Mouse (Mus musculus) testis, postnatal 14 days (tissue): ENCODE measurements around the gene Atf6b.

Source experiments
- DNase-seq: peaks from one replicate; pipeline ENCODE4 v3.0.0; 2021; ENCODE audit warnings: low spot score

Gene Atf6b

DNA sequence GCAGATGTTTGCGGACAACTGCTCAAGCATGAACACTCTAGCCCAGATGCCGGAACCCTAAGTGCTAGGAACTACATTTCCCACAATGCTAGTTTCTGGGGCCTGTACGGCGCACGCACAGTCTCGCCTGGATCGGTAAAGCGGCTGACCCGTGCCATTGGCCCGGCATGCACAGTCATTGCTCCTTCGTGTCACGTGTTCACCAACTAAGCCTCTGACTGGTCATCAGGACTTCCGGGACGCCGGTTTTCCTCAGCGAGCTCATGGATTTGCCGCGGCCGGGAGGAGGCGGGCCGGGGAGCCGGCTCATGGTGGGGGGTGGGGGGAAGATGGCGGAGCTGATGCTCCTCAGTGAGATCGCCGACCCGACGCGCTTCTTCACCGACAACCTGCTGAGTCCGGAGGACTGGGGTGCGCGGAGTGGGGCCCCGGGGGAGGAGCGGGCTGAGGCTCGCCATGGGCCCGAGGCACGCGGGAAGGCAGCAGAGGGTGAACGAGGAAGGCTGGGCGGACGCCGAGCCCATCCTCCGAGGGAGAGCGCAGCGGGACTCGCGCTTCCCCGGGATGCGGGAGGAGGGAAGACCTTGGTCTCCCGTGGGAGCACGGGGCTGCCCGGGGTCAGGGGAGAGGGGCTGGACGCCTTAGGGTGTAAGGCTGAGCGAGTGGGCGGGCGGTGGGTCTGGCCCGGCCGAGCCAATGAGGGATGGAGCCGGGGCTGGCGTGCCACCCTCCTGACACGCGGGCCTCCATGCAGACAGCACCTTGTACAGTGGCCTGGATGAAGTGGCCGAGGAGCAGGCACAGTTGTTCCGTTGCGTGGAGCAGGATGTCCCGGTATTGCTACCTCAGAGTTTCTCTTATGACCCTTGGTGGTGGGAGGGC lies at the start of gene Atf6b:
Gene Atf6b (plus strand): TSS at position 241 of the 882 bp plus-strand sequence.
- DNase-seq, result peak; percentile 98

DNA sequence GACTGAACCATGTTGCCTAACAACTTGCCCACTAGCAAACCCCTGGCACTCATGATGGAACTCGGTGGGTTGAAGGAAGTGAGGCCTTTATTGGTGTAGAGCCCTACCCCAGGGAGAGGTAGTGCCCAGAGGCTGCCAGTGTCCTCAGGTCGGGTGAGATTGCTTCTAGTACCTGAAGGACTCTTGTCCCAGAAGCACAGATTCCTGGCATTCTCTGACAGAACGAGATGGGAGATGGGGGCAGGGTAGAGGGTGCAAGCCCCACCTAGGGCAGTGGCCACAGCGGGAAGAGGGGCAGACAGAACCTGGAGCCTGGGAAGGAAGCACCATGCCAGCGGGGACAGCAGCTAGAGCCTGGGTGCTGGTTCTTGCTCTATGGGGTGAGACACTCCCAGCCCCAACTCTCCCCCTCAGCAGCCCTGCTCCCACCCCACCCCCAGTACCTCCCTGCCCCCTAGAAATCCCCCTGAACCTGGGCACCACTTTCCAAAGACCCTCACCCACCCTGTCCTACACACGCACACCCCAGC lies 49.3 kb upstream of the Atf6b start, which contains the start of gene Ager:
Gene Ager (plus strand): TSS at position 297 of the 530 bp plus-strand sequence.
- DNase-seq, result no peak

GRCm38 (mm10) chr17:34599891-34600290 lies 47.1 kb upstream of the Atf6b start:
- no peak for DNase-seq

GRCm38 (mm10) chr17:34601796-34602195 lies 45.1 kb upstream of the Atf6b start:
- DNase-seq, result no peak

DNA sequence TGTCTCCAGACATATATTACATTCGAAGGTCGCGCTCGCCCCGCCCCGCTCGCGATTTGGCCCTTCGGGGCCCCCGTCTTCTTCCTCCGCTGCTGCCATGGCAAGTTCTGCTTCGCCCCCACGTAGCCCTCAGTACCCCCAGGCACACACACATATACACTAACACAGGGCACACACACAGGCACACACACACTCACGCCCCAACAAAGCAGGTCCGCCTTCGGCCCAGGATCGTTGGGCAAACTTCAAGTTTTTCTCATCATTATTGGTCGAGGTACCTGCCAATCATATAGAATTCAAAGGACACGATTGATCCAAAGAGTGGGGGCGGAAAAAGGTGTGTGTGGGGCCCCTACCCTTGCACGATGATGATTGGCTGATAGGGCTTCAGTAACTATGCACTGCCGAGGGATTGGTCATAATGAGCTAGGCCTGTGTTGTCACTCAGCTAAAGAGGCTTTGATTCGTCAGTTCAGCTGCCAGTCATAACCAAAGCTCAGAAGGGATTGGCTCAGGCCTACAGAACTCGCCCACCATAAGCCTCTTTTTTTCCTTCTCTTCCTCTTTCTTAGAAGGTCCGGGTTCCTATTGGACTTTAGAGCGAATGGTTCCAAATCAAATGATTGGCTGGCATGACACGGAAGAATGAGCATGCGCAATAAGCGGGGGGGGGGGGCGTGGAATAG lies 43.4 kb upstream of the Atf6b start, which contains the start of gene Rnf5:
Gene Rnf5 (minus strand): TSS at position 316 of the 686 bp plus-strand sequence.
- DNase-seq, result peak; percentile 99

DNA sequence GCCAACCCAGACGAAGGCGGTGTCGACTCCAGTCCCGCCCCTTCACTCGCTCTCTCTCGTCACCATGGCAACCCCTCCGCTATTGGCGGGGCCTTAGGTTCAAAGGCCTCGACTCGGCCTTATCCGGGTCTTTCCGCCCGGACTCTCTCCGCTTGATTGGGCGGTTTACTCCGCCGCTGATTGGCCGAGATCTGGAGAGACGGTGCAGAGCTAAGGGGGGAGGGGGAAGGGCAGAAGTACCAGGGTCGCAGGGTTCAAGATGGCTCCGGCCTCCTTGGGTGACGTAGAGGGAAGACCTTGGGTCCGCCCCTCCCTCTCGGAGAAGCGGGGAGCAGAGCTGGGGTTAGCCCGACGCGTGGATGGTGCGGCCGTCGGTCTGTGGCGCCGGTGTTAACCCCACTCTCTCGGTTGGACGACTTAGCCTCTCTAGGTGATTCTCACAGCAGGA lies 42.9 kb upstream of the Atf6b start, which contains the start of gene Agpat1:
Gene Agpat1 (plus strand): TSS at position 202 of the 448 bp plus-strand sequence.
- peak; percentile 99 for DNase-seq

DNA sequence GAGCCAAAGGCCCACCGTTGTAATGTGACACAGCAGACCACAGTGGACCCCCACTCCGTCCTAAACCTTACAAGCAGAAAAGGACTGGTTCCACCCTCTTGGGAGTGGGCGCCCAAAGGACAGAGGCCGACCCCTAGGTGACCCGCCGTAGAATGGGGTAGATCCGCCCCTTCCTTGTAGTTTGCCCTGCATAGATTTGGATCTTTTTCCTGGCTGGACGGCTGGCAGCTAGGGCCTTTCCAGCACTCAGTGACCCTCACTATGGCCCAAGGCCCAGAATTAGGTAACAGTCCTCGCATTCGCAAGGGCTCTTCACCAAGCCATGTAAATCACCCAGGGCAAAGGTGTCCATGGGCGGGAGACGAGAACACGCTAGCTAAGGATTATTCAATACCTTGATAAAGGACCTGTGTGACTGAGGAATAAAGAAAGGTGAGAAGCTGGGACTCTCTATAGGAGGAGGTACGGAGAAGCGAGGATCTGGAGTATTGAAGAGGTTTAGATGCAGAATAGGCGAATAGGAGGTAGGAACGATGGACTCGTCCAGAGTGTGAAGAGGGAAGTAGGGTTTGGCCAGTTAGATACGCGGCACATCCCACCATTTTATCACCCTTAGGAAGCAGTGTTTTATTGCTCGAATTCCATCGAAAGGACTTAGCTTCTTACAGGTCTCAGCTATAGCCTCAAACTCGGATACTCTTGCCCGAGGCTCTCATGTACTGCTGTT lies 42.3 kb upstream of the Atf6b start:
- peak; percentile 67 for DNase-seq

- peak; percentile 98 for DNase-seq
These were observed 41.3 kb upstream of the Atf6b start for GRCm38 (mm10) chr17:34605609-34606008.

- DNase-seq, result peak; percentile 61
These were observed 40.5 kb upstream of the Atf6b start for GRCm38 (mm10) chr17:34606186-34607039.

DNA sequence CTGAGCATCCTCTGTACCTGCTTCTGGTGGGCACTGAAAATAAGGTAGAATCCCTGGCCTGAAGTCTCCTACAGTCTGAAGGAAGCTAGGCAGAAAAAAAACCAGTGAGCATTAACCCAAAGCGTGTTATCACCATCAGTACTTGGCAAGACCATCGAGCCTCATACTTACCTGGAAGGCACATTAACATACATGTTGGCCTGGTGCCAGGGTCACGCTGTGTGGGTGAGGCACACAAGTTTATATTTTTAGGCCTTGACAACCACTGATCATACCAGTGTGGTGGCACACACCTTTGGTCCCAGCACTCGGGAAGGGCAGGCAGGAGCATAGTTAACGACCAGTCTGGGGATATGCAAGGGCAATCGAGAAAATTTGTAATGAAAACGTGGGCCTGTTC lies 38.9 kb upstream of the Atf6b start:
- DNase-seq, result no peak

DNA sequence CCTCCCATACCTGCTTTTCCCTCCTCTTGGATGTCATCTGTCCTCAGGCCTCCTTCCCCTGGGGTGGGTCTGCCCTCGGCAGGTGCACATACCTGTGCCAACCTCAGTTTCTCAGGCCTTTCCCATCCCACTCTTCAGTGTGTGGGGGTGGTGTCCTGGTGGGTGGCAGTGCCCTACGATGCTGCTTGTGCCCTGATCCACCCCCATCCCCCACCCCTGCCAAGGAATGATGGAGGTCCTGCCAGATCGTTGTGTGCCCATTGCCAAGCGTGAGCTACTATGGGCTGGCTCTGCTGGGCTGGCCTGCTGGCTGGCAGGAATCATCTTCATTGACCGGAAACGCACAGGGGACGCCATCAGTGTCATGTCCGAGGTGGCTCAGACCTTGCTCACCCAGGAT lies 35.9 kb upstream of the Atf6b start:
- DNase-seq, result no peak

DNA sequence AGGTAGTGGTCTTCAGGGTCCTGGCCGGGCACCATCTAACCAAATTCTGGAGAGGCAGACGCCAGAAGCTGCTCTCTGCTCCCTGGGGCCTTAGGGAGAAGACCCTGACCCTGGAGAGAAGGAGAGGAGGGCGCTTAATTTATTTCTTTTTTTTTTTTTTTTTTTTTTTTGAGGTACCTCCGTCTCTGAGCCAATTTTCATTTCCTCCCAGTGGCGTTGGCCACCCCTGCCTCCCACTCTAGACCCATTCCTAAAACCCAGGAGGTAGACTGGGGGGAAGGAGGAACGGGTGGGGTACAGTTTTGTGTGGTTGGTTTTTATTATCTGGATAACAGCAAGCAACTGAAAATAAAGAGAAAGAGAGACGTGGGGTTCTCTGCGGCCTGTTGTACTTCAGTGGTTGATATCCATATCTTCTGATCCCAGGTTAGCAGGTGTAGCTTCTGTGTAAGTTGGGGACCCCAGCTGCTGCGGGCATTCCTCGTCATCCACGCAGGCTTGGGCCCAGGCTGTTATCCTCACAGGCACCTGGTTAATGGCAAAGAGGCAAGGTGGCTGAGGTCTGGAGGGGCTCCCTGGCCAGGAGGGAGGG lies 33.8 kb upstream of the Atf6b start:
- no peak for DNase-seq

GRCm38 (mm10) chr17:34613830-34614229 lies 33.1 kb upstream of the Atf6b start:
- DNase-seq, result no peak

DNA sequence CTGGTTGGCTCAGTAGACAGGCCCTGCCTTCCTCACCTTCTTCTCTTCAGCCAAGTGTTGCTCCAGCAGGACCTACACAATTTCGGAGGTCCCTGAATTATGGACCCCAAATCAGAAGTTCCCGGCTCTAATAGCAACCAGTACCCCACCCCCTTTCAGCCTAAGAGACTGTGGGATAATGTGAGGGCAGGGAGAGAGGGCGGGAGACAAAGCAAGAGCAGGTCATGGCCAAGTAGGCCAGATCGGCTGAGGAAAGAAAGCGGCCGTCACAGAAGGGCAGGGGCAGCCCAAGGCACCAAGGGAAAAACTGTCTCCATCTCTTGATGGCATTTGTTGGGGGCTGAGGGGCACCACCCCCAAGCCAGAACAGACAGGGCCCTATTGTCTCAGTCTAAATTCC lies 31.1 kb upstream of the Atf6b start, which contains the start of gene Egfl8:
Gene Egfl8 (minus strand): TSS at position 101 of the 400 bp plus-strand sequence.
- no peak for DNase-seq

DNA sequence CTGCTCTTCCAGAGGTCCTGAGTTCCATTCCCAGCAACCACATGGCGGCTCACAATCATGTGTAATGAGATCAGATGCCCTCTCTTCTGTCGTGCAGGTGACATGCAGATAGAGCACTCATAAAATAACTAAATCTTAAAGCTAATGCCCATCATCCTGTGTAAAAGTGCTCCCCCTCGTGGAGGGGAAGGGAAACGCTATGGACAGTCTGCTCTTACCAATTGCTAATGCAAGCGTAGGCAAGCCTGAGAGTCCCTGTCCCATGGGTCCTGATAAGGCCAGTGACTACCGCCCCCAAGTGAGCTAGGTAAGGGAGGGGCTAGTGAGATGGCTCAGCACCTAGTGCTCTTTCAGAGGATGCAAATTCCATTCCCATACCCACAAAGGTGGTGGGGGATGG lies 27.9 kb upstream of the Atf6b start:
- DNase-seq, result no peak

- no peak for DNase-seq
These were observed 25.9 kb upstream of the Atf6b start for GRCm38 (mm10) chr17:34621006-34621405.

GRCm38 (mm10) chr17:34623161-34623560 lies 23.8 kb upstream of the Atf6b start:
- no peak for DNase-seq

DNA sequence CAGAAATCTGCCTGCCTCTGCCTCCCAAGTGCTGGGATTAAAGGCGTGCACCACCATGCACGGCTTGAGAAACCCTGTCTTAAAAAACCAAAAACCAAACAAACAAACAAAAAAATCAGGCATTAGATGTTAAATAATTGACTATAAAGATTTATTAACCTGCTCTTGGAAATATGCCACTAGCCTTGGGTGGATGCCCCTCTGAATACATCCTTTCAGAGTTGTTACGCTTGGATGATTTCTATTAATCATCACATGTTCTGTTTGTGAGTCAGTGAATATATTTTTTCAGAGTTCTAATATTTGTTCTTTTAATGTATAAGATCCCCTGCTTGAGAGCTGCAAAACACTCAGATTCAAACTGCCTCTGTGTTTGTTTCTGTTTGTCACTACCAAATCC lies 22.0 kb upstream of the Atf6b start:
- DNase-seq, result no peak

DNA sequence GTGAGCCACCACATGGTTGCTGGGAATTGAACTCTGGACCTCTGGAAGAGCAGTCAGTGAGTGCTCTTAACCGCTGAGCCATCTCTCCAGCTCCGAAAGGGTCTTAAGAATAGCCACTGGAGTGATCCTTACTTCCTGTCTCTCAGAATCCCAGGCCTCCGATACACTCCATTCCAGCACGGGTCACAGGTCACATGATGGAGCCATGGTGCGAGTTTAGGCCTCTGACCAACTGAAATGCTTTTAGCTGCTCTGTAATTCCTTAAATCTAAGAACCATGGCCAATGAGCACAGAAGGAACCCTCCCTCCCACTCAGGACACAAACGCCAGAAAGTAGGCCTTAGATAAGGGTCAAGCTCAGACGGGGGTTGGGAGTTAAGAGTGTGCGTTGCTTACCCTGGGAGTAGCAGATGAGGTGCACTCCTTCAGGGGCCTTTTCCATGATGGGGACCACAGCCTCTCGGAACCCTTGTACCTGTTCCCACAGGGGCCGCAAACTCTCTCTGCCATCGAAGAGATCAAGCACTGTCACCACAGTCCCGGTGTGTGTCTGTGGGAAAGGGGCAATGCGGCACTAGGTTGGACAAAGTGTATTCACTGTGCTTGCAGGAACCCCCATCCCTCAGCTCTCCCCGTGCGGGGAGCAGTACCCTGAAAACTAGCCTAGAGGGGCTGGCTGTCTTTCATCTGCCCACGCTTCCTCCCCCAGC lies 20.7 kb upstream of the Atf6b start:
- DNase-seq, result no peak

GRCm38 (mm10) chr17:34626773-34627092 lies 20.2 kb upstream of the Atf6b start:
- no peak for DNase-seq
